Mouse (Mus musculus) embryo, embryonic 10 days (tissue): Measurements from ENCODE around the gene 1700025G04Rik.

Experiments
- DNase-seq: peaks from one replicate; pipeline ENCODE4 v3.0.0-alpha.2; 2015; ENCODE audit warnings: low spot score

The 1700025G04Rik gene

DNA sequence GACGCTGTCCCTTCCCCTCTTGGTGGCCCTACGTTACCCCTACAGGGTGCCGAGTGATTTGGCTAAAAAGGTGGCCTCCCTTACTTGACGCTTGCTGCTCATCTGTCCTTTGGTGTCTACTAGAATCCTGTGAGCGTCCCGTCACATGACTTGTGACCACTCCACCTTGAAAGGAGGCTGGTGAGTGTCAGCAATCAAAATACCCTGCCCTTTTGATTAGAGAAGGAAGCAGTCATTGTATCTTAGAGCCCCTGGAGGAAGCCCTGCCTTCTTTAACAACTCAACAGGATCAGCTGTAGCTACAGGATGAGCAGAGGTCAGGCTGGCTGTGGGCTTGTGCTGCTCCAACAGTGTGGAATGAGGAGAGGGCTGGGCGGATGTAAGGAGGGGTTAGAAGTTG lies 190.0 kb downstream of the 1700025G04Rik start:
- DNase-seq, result no peak

DNA sequence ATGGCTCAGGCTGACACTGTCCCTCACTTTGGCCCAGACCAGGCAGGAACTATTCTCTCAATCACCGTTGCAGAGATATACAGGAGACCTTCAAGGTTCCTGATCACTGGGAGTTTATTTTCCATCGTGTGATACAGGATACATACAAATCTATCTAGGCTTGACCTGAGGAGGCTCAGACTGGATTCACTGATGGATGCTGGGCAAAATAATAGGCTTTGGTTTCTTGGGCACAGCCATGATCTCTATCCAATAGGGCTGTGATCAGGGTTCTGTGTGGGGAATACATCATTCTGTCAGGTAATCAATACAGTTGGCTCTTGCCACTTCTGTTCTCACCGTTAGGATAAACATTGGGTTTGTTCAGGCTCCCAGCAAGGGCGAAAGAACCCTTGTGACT lies 194.5 kb downstream of the 1700025G04Rik start:
- no peak for DNase-seq

DNA sequence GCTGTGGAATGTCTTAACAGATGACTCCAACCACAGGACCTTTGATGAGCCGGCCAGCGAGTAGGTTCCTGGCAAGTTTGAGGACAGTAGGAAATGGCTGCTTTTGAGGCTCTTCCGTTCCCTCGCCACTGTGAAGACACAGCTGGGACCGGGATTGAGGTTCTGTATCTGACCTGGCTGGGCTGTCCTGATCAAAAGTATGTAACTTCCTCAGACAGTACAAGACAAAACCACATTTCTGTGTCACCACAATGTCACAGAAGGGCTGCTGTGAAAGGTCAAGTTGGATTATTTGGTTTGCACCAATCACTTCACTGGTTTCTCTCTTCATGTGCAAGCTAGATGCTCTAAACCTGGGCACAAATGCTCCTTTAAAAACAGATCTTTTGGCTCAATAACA lies 195.9 kb downstream of the 1700025G04Rik start:
- no peak for DNase-seq

- DNase-seq, result no peak
Measured at GRCm38 (mm10) chr1:151892008-151892407, 197.9 kb downstream of the 1700025G04Rik start.

GRCm38 (mm10) chr1:151891194-151891593 lies 198.7 kb downstream of the 1700025G04Rik start:
- no peak for DNase-seq

GRCm38 (mm10) chr1:151890041-151890621 lies 199.8 kb downstream of the 1700025G04Rik start:
- no peak for DNase-seq

- DNase-seq, result no peak
Measured at GRCm38 (mm10) chr1:151887631-151888030, 202.3 kb downstream of the 1700025G04Rik start.

- no peak for DNase-seq
Measured at GRCm38 (mm10) chr1:151887126-151887525, 202.8 kb downstream of the 1700025G04Rik start.

GRCm38 (mm10) chr1:151886171-151886570 lies 203.8 kb downstream of the 1700025G04Rik start:
- DNase-seq, result no peak

- no peak for DNase-seq
Measured at GRCm38 (mm10) chr1:151881253-151881652, 208.7 kb downstream of the 1700025G04Rik start.

GRCm38 (mm10) chr1:151880731-151881130 lies 209.2 kb downstream of the 1700025G04Rik start:
- DNase-seq, result no peak

GRCm38 (mm10) chr1:151879966-151880365 lies 210.0 kb downstream of the 1700025G04Rik start:
- DNase-seq, result no peak

DNA sequence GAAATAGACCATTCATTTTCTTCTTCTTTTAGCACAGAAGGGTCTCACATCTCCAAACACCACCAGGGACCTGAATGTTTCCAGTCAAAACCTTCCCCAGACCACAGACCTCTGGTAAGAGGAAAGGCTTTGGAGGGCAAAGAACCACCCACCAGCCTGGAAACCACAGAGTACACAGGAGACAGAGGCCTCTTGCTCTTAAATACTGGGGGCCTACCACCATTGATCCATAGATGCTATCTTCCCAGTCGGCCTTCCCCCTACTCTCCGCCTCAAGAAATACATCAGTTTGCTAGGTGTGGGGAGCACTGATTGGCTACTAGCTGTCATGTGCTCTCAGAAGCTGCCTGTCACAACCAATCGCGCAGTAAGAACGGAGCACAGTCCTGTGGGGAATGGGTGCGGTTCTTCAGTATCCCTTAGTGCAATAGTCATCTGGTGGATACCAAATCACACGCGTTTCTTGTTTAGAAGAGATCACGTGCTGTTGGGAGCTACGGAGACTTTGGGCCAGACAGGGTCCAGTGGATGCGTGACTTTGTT lies 210.5 kb downstream of the 1700025G04Rik start:
- no peak for DNase-seq

DNA sequence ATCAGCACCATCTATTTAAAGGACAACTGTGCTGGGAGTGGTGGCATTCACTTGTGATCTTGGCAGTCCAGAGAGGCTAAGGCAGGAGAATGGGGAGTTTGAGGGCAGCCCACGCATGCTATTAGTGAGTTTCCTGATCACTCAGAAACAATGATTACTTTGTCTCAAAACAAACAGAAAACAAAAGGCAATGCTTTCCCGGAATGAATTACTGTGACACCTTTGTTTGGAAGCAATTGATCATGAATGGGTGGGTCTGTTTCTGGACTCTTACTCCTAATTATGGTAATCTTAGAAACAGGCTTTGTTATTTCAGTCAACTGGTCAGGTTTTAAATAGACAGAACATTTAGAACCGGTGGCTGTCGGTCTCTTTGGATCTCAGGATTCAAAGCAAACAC lies 211.5 kb downstream of the 1700025G04Rik start:
- DNase-seq, result no peak

DNA sequence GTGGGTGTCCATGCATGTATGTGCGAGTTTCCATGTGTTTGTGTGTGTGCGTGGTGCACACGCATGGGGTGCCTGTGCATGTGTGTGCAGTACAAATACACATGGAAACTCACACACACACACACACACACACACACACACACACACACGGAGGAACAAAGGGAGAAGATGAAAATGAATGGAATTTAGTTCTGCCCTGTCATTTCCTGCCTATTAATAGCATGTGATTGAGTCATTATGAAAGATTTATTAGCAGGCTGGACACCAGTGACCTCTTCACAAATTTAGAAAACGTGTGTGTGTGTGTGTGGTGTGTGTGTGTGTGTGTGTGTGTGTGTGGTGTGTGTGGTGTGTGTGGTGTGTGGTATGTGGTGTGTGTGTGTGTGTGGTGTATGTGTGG lies 217.0 kb downstream of the 1700025G04Rik start:
- DNase-seq, result no peak

- DNase-seq, result no peak
Measured at GRCm38 (mm10) chr1:151864326-151864725, 225.6 kb downstream of the 1700025G04Rik start.

DNA sequence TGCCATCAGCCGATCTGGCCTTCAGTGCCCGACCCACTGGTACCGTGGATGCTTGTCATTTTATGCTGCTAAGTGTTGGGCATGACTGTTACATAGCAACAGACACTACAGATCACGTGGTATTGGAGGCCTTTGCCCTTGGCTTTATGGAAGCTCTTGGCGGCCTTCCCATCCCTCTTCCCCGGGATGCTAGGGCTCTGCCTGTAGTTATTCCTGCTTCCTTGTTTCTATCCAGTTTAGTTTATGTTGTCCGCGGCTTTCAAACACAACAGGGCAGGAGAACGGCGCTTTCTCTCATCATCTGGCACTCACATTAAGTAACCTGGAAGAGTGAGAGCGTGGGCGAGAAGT lies 226.2 kb downstream of the 1700025G04Rik start:
- DNase-seq, result no peak

DNA sequence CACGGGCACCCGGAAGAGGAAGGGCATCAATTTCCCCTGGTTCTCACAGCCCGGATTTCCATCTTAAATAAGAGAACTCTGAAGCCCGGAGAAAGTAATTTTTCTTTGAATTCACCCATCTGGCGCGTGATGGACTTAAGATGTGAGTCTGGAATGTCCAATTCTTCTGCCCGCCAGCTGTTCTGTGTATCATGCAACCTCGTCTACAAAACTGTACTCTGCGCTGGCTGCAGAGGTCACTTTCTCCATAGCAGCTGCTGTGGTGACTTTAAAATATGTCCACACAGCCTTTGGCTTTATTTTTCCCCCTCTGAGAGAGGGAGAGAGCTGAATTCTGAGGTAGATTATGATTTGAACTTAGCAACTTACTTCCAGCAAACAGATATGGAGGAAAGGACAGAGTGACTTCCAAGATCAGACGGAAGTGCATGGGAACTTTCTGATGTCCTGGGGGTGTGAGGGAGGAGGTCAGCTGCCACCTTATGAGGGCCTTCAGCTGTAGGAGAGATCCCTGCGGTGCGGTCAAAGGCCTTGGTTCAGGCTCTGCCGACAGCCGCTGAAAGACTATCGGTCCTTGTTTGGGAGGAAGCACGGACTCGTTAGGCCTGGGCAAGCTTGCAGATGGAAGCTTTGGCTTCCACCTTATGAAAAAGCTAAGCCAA lies 226.7 kb downstream of the 1700025G04Rik start:
- DNase-seq, result no peak

- no peak for DNase-seq
Measured at GRCm38 (mm10) chr1:151862109-151862508, 227.8 kb downstream of the 1700025G04Rik start.

- DNase-seq, result peak; percentile 20
Measured at GRCm38 (mm10) chr1:151861334-151861995, 228.5 kb downstream of the 1700025G04Rik start.

DNA sequence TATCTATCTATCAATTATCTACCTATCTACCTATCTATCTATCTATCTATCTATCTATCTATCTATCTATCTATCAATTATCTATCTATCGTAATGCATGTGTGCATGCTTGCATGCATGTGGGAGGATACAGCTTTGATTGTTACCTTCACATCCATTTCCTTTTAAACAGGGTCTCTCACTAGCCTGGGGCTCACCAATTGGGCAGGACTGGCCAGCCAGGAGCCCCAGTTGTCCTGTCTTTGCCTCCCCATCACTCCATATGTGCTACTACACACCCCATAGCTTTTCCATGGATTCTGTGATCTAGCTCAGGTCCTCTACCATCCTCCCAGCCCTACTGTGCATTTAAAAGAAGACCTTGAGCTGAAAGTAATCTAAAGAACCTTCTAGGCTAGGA lies 231.5 kb downstream of the 1700025G04Rik start:
- no peak for DNase-seq

DNA sequence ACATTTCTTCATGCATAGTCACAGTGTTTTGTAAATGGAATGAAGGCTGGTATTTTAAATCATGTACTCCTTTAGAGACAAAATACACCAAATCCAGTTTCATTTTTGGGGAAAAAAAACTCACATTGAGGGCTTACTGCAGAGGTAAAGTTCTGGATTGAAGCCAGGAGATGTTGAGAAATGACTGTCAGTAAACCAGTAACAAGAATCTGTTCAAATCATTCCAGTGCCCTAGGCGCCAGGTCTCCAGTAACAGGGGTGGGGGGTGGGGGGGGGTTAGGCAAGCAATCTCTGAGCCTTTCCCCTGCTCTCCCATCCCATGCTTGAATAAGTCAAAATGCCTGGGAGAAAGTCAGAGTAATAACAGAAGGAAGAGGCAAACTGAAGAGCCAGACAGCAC lies 234.4 kb downstream of the 1700025G04Rik start:
- DNase-seq, result no peak

GRCm38 (mm10) chr1:151851976-151852375 lies 237.9 kb downstream of the 1700025G04Rik start:
- DNase-seq, result no peak
